Mouse (Mus musculus): ENCODE data around the gene Galns. TPM values are rescaled to one million over a fixed set of nuclear protein-coding genes. Genes with fewer than 3 reads are reported as not detected.

The Galns gene
- polyA plus RNA-seq, 1 experiment from 2014 or later: 7.6 TPM

- H3K36me3 ChIP-seq: peaks cover 7% of the 10 kb centered on the region; the same call in 1 of the 2 replicates
- 92% methylated on average over 4 of the region's 4 CpGs for WGBS
- no peak overlapping the region for H3K4me2 ChIP-seq
- H3K27ac ChIP-seq: no peak overlapping the region
- H3K9me3 ChIP-seq: no peaks in the 10 kb centered on the region
- no peaks in the 10 kb centered on the region for H3K27me3 ChIP-seq
- H3K4me3 ChIP-seq: no peak overlapping the region
- no peak for ATAC-seq (ENCODE audit: insufficient number of reproducible peaks, insufficient read depth, low FRiP score, low TSS enrichment, low read depth)
- H3K4me1 ChIP-seq: peaks cover 43% of the 10 kb centered on the region
- no peak overlapping the region for H3K9ac ChIP-seq
Measured at GRCm38 (mm10) chr8:122529159-122529558, 82.1 kb downstream of the Galns start.

Small RNAs within 50 kb of the gene (microRNA-seq; reads per million reads assigned to microRNA genes)
- not detected for gene Mir6396

Other genes with a start within 250 kb of the Galns start
- 54.8 and 59.1 TPM in 2 replicates for gene Zc3h18, start 234.9 kb downstream of the Galns start, polyA plus RNA-seq (2015; fragmentation: Nextera tagmentation; extraction: Ambion mirVana)
- 0.31 TPM in 1 of 2 replicates, not detected in the other for gene Il17c, start 189.4 kb downstream of the Galns start, polyA plus RNA-seq (2015; fragmentation: Nextera tagmentation; extraction: Ambion mirVana)
- gene Cyba, start 178.5 kb downstream of the Galns start, polyA plus RNA-seq (2015; fragmentation: Nextera tagmentation; extraction: Ambion mirVana): 118 and 120 TPM in 2 replicates
- gene Mvd, start 168.0 kb downstream of the Galns start, polyA plus RNA-seq (2015; fragmentation: Nextera tagmentation; extraction: Ambion mirVana): 34.8 and 43.3 TPM in 2 replicates
- 1.2 TPM in 2 replicates for gene Snai3, start 150.7 kb downstream of the Galns start, polyA plus RNA-seq (2015; fragmentation: Nextera tagmentation; extraction: Ambion mirVana)
- 51.1 and 51.3 TPM in 2 replicates for gene Rnf166, start 135.4 kb downstream of the Galns start, polyA plus RNA-seq (2015; fragmentation: Nextera tagmentation; extraction: Ambion mirVana)
- 54.9 and 69.0 TPM in 2 replicates for gene Ctu2, start 135.3 kb downstream of the Galns start, polyA plus RNA-seq (2015; fragmentation: Nextera tagmentation; extraction: Ambion mirVana)
- 8.4 and 16.2 TPM in 2 replicates for gene Piezo1, start 60.1 kb downstream of the Galns start, polyA plus RNA-seq (2015; fragmentation: Nextera tagmentation; extraction: Ambion mirVana)
- gene Cdt1, start 43.4 kb downstream of the Galns start, polyA plus RNA-seq (2015; fragmentation: Nextera tagmentation; extraction: Ambion mirVana): 34.3 and 39.6 TPM in 2 replicates
- 296 and 355 TPM in 2 replicates for gene Aprt, start 34.6 kb downstream of the Galns start, polyA plus RNA-seq (2015; fragmentation: Nextera tagmentation; extraction: Ambion mirVana)
- gene Trappc2l, start 177 bp upstream of the Galns start, polyA plus RNA-seq (2015; fragmentation: Nextera tagmentation; extraction: Ambion mirVana): 53.0 and 57.7 TPM in 2 replicates
- gene Pabpn1l, start 11.3 kb upstream of the Galns start, polyA plus RNA-seq (2015; fragmentation: Nextera tagmentation; extraction: Ambion mirVana): not detected in 2 replicates
- gene Cbfa2t3, start 87.6 kb upstream of the Galns start, polyA plus RNA-seq (2015; fragmentation: Nextera tagmentation; extraction: Ambion mirVana): 4.6 TPM in 2 replicates
- gene Acsf3, start 164.0 kb upstream of the Galns start, polyA plus RNA-seq (2015; fragmentation: Nextera tagmentation; extraction: Ambion mirVana): 16.4 and 18.9 TPM in 2 replicates
- gene Cdh15, start 236.5 kb upstream of the Galns start, polyA plus RNA-seq (2015; fragmentation: Nextera tagmentation; extraction: Ambion mirVana): 4.4 and 5.0 TPM in 2 replicates